Mouse (Mus musculus): ENCODE data around the gene Phf21a. TPM values are rescaled to one million over a fixed set of nuclear protein-coding genes. Genes with fewer than 3 reads are reported as not detected.

Gene Phf21a
- polyA plus RNA-seq, 2 experiments, result 1.8 to 4.7 TPM

DNA sequence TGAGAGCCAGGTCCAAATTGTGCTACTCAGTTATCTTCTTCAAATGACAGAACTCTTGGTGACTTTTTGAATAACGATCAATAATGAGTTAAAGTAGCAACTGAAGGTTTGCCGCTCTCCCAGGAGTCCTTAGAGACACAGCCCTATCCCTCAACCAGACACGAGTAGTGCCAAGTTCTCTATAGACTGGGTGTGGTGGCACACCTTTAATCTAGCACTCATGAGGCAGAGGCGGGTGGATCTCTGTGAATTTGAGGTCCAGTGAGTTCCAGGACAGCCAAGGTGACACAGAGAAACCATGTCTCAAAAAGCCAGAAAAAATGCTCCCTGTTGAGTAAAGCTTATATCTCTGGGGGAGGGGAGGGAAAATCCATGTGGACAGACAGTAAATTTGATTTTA, 234.7 kb downstream of the Phf21a start:
- no peak for ATAC-seq (ENCODE audit: insufficient read depth)
- WGBS (ENCODE audit: insufficient replicate concordance), result 60% methylated on average over 4 of the region's 4 CpGs
- DNase-seq (ENCODE audit: low read depth in 3 of 3, low spot score in 3 of 3), result no peak
- no peaks in the 10 kb centered on the region for H3K27me3 ChIP-seq (ENCODE audit: control insufficient read depth, insufficient read depth, low read length)
- no peak overlapping the region for H3K9ac ChIP-seq (replicated peaks)
- H3K4me3 ChIP-seq (ENCODE audit: insufficient read depth in 1 of 2, low read depth in 2 of 2, low read length in 2 of 2), result no peak overlapping the region
- no peaks in the 10 kb centered on the region for H3K4me1 ChIP-seq (replicated peaks; ENCODE audit: control insufficient read depth in 2 of 2, insufficient read depth in 2 of 2, low read length in 1 of 2)
- no peak overlapping the region for H3K4me2 ChIP-seq (ENCODE audit: low read depth)
- H3K9me3 ChIP-seq (ENCODE audit: control insufficient read depth, low read length), result no peaks in the 10 kb centered on the region
- H3K27ac ChIP-seq, result no peak overlapping the region
- H3K36me3 ChIP-seq (replicated peaks; ENCODE audit: control insufficient read depth, insufficient read depth, low read depth), result no peaks in the 10 kb centered on the region; the same call in 1 of the 2 replicates
- TF ChIP-seq EP300 (IDR thresholded peaks at IDR 0.05; ENCODE audit: low read depth) (no peak), CTCF (IDR thresholded peaks at IDR 0.05; ENCODE audit: low read depth) (no peak)

DNA sequence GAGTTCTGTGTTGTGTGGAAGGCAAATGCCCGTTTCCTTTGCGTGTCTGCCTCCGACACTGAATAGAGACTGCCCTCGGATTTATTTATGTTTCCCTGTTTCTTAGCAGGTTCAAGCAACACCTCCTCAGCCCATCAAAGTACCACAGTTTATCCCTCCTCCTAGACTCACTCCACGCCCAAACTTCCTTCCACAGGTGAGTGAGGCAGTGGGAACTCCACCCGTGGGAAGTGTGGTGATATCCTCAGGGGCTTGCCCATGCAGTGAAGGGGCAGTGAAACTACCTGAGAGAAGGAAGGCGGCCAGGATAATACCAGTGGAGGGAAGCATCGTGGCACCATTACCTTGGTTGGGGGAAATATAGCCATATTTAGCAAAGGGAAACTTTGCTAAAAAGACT, 235.3 kb downstream of the Phf21a start:
- Histone ChIP-seq H3K27ac (no peak overlapping the region), H3K9ac (replicated peaks) (no peak overlapping the region), H3K36me3 (replicated peaks; ENCODE audit: control insufficient read depth, insufficient read depth, low read depth) (no peaks in the 10 kb centered on the region; the same call in 1 of the 2 replicates), H3K4me2 (ENCODE audit: low read depth) (no peak overlapping the region), H3K4me3 (ENCODE audit: insufficient read depth in 1 of 2, low read depth in 2 of 2, low read length in 2 of 2) (no peak overlapping the region), H3K9me3 (ENCODE audit: control insufficient read depth, low read length) (no peaks in the 10 kb centered on the region), H3K27me3 (ENCODE audit: control insufficient read depth, insufficient read depth, low read length) (no peaks in the 10 kb centered on the region), H3K4me1 (replicated peaks; ENCODE audit: control insufficient read depth in 2 of 2, insufficient read depth in 2 of 2, low read length in 1 of 2) (no peaks in the 10 kb centered on the region)
- ATAC-seq (ENCODE audit: insufficient read depth), result no peak
- WGBS (ENCODE audit: insufficient replicate concordance), result 70% methylated on average over 8 of the region's 8 CpGs
- TF ChIP-seq EP300 (IDR thresholded peaks at IDR 0.05; ENCODE audit: low read depth) (no peak), CTCF (IDR thresholded peaks at IDR 0.05; ENCODE audit: low read depth) (no peak)
- no peak for DNase-seq (ENCODE audit: low read depth in 3 of 3, low spot score in 3 of 3)

DNA sequence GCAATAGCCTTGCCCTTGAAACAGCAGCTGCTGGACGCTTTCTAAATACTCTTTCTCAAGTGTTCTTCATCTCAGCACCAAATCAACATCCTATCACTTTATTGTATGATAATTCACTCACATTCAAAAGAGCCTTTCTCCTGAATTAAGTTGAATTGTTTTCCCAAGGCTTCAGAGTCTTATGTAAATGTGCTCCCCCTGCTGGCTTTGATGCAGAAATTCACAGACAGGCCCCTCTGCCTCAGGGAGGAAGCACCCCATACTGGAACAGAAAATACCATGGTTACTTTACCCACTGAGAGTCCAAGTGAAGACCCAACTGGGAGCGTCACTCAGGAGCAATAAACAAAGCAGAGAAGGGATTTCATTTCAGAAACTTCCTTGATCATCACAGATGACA, 237.9 kb downstream of the Phf21a start:
- WGBS (ENCODE audit: insufficient replicate concordance), result 27% methylated on average over 2 of the region's 2 CpGs
- TF ChIP-seq EP300 (IDR thresholded peaks at IDR 0.05; ENCODE audit: low read depth) (no peak), CTCF (IDR thresholded peaks at IDR 0.05; ENCODE audit: low read depth) (peak; percentile 52)
- peak in 1 of 3 experiments; percentile 9 for DNase-seq (ENCODE audit: low read depth in 3 of 3, low spot score in 3 of 3)
- Histone ChIP-seq H3K9me3 (ENCODE audit: control insufficient read depth, low read length) (no peaks in the 10 kb centered on the region), H3K4me3 (ENCODE audit: insufficient read depth in 1 of 2, low read depth in 2 of 2, low read length in 2 of 2) (no peak overlapping the region), H3K27ac (no peak overlapping the region), H3K4me1 (replicated peaks; ENCODE audit: control insufficient read depth in 2 of 2, insufficient read depth in 2 of 2, low read length in 1 of 2) (no peaks in the 10 kb centered on the region), H3K4me2 (ENCODE audit: low read depth) (no peak overlapping the region), H3K9ac (replicated peaks) (no peak overlapping the region), H3K36me3 (replicated peaks; ENCODE audit: control insufficient read depth, insufficient read depth, low read depth) (no peaks in the 10 kb centered on the region; the same call in 1 of the 2 replicates), H3K27me3 (ENCODE audit: control insufficient read depth, insufficient read depth, low read length) (no peaks in the 10 kb centered on the region)
- no peak for ATAC-seq (ENCODE audit: insufficient read depth)

DNA sequence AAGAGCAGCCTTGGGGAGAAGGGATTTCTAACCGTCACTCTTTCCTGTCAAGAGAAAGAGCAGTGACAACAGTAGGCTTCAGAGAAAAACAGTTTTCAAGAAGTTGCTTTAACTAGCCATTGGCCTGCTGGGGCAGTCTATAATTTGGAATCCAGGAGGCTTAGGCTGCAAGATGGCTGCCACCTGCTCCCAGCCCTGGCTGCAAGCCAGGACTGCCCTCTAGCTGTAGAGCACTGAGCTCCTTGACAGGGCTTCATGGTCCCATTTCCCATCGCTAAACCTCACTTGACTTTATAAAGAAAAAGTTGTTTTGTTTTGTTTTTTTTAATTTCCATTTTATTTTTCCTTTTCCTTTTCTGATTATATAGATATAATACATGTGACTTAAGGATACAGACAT, 238.5 kb downstream of the Phf21a start:
- DNase-seq (ENCODE audit: low read depth in 3 of 3, low spot score in 3 of 3), result no peak
- no peak for ATAC-seq (ENCODE audit: insufficient read depth)
- Histone ChIP-seq H3K4me2 (ENCODE audit: low read depth) (no peak overlapping the region), H3K27me3 (ENCODE audit: control insufficient read depth, insufficient read depth, low read length) (no peaks in the 10 kb centered on the region), H3K9ac (replicated peaks) (no peak overlapping the region), H3K36me3 (replicated peaks; ENCODE audit: control insufficient read depth, insufficient read depth, low read depth) (no peaks in the 10 kb centered on the region; the same call in 1 of the 2 replicates), H3K4me3 (ENCODE audit: insufficient read depth in 1 of 2, low read depth in 2 of 2, low read length in 2 of 2) (no peak overlapping the region), H3K9me3 (ENCODE audit: control insufficient read depth, low read length) (no peaks in the 10 kb centered on the region), H3K27ac (no peak overlapping the region), H3K4me1 (replicated peaks; ENCODE audit: control insufficient read depth in 2 of 2, insufficient read depth in 2 of 2, low read length in 1 of 2) (no peaks in the 10 kb centered on the region)
- no peak for TF ChIP-seq EP300 (IDR thresholded peaks at IDR 0.05; ENCODE audit: low read depth)
- TF ChIP-seq CTCF (IDR thresholded peaks at IDR 0.05; ENCODE audit: low read depth), result peak; percentile 39
- WGBS (ENCODE audit: insufficient replicate concordance), result 77% methylated on average over 2 of the region's 2 CpGs

DNA sequence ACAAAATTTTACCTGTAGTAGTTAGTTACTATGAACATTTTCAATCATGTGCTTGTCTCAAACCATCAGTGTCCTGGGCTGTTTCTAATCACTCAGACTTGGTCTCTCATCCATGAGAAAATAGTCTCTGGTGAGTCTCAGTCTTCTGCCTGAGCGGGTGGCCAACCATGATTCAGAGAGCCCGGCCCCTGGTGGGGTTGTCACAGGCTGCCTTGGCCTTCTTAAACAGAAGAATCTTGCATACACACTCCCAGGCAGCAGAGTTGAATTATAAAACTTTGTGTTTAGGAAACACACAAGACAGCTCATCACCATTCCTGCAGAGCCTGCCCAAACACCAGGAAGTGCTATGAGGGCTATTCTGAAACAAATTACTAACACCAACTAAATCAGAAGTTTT, 239.0 kb downstream of the Phf21a start:
- Histone ChIP-seq H3K27me3 (ENCODE audit: control insufficient read depth, insufficient read depth, low read length) (no peaks in the 10 kb centered on the region), H3K4me2 (ENCODE audit: low read depth) (no peak overlapping the region)

More for the DNA sequence above, 239.0 kb downstream of the Phf21a start:
- H3K27ac ChIP-seq, result no peak overlapping the region
- WGBS (ENCODE audit: insufficient replicate concordance), result 77% methylated on average over 2 of the region's 2 CpGs
- H3K9ac ChIP-seq (replicated peaks), result no peak overlapping the region
- no peak overlapping the region for H3K4me3 ChIP-seq (ENCODE audit: insufficient read depth in 1 of 2, low read depth in 2 of 2, low read length in 2 of 2)
- DNase-seq (ENCODE audit: low read depth in 3 of 3, low spot score in 3 of 3) (no peak), ATAC-seq (ENCODE audit: insufficient read depth) (no peak)
- no peaks in the 10 kb centered on the region for H3K9me3 ChIP-seq (ENCODE audit: control insufficient read depth, low read length)
- no peak for TF ChIP-seq EP300 (IDR thresholded peaks at IDR 0.05; ENCODE audit: low read depth)
- no peak for TF ChIP-seq CTCF (IDR thresholded peaks at IDR 0.05; ENCODE audit: low read depth)
- no peaks in the 10 kb centered on the region for H3K4me1 ChIP-seq (replicated peaks; ENCODE audit: control insufficient read depth in 2 of 2, insufficient read depth in 2 of 2, low read length in 1 of 2)
- no peaks in the 10 kb centered on the region; the same call in 1 of the 2 replicates for H3K36me3 ChIP-seq (replicated peaks; ENCODE audit: control insufficient read depth, insufficient read depth, low read depth)
